In genomic region chr1:37479074-37479473, GRCm38 (mm10) we compare ENCODE assay signal across 8 mouse cellular contexts. TPM values are rescaled to one million over a fixed set of nuclear protein-coding genes. Genes with fewer than 3 reads are reported as not detected.
DNase-seq lines count a peak whose midpoint lies in the region; ATAC-seq and TF ChIP-seq lines count a peak whose summit lies in the region.

No protein-coding gene starts in this region.

- no peak overlapping the region for H3K9ac ChIP-seq in intestine, embryonic 14.5 days (ENCODE audit: low read length)
- H3K9ac ChIP-seq in intestine, embryonic 16.5 days (ENCODE audit: low read depth, low read length): no peak overlapping the region
- H3K9ac ChIP-seq in ES-Bruce4 (ENCODE audit: low read depth, poor library complexity, severe bottlenecking): no peak overlapping the region
- H3K9ac ChIP-seq in midbrain, embryonic 16.5 days (ENCODE audit: low read depth, low read length): no peak overlapping the region

- no peak overlapping the region for H3K27ac ChIP-seq in intestine, embryonic 14.5 days (ENCODE audit: low read depth)
- no peak overlapping the region for H3K27ac ChIP-seq in intestine, embryonic 16.5 days (ENCODE audit: low read length)
- no peak overlapping the region for H3K27ac ChIP-seq in ES-Bruce4 (ENCODE audit: insufficient read depth, low read length)
- H3K27ac ChIP-seq in midbrain, embryonic 16.5 days (ENCODE audit: low read length): no peak overlapping the region

- no peak for TF ChIP-seq POLR2A in ES-Bruce4 (IDR thresholded peaks at IDR 0.05; ENCODE audit: insufficient read depth, low read length)

- H3K4me2 ChIP-seq in intestine, embryonic 14.5 days (ENCODE audit: low read length): no peak overlapping the region
- no peak overlapping the region for H3K4me2 ChIP-seq in intestine, embryonic 16.5 days (ENCODE audit: low read depth, low read length)
- H3K4me2 ChIP-seq in midbrain, embryonic 16.5 days (ENCODE audit: low read length): no peak overlapping the region

- H3K4me3 ChIP-seq in intestine, embryonic 14.5 days (ENCODE audit: low read depth, low read length): no peak overlapping the region
- H3K4me3 ChIP-seq in intestine, embryonic 16.5 days (ENCODE audit: low read length): no peak overlapping the region
- H3K4me3 ChIP-seq in ES-Bruce4 (ENCODE audit: low read depth, low read length): no peak overlapping the region
- H3K4me3 ChIP-seq in midbrain, embryonic 16.5 days (ENCODE audit: low read depth, low read length): no peak overlapping the region

- H3K36me3 ChIP-seq in intestine, embryonic 14.5 days (ENCODE audit: control insufficient read depth, insufficient read depth, low read length): no peaks in the 10 kb centered on the region
- no peaks in the 10 kb centered on the region for H3K36me3 ChIP-seq in intestine, embryonic 16.5 days (ENCODE audit: control insufficient read depth, insufficient read depth, low read length)
- H3K36me3 ChIP-seq in ES-Bruce4 (ENCODE audit: control insufficient read depth, insufficient read depth, low read length, poor library complexity, severe bottlenecking): no peaks in the 10 kb centered on the region
- no peaks in the 10 kb centered on the region for H3K36me3 ChIP-seq in midbrain, embryonic 16.5 days (ENCODE audit: control insufficient read depth, insufficient read depth, low read length)

- no peak for ATAC-seq in intestine, embryonic 14.5 days (replicated peaks; ENCODE audit: low FRiP score, low TSS enrichment, low read depth)
- no peak for ATAC-seq in intestine, embryonic 16.5 days
- ATAC-seq in midbrain, embryonic 16.5 days: no peak

- DNase-seq in intestine, embryonic 14.5 days (ENCODE audit: low spot score): peak; percentile 65
- peak; percentile 78 for DNase-seq in c-Kit-positive CD71-positive TER-119-positive erythroid progenitor cells, embryonic 14.5 days (ENCODE audit: low spot score)
- peak; percentile 62 for DNase-seq in lung, postnatal 10 days
- DNase-seq in ovary, postnatal 10 days (ENCODE audit: low spot score): no peak
- no peak for DNase-seq in spleen, postnatal 36 days (ENCODE audit: low spot score in 2 of 2)

- H3K27me3 ChIP-seq in intestine, embryonic 14.5 days (replicated peaks; ENCODE audit: control insufficient read depth, insufficient read depth, low read length): no peaks in the 10 kb centered on the region
- H3K27me3 ChIP-seq in intestine, embryonic 16.5 days (replicated peaks; ENCODE audit: control insufficient read depth, insufficient read depth, low read length): no peaks in the 10 kb centered on the region
- no peaks in the 10 kb centered on the region for H3K27me3 ChIP-seq in ES-Bruce4 (ENCODE audit: control insufficient read depth, insufficient read depth, low read length, poor library complexity, severe bottlenecking)
- no peaks in the 10 kb centered on the region for H3K27me3 ChIP-seq in midbrain, embryonic 16.5 days (ENCODE audit: control insufficient read depth, insufficient read depth, low read depth, low read length)

- no peaks in the 10 kb centered on the region for H3K9me3 ChIP-seq in intestine, embryonic 14.5 days (ENCODE audit: control insufficient read depth, low read length)
- no peaks in the 10 kb centered on the region for H3K9me3 ChIP-seq in intestine, embryonic 16.5 days (ENCODE audit: control insufficient read depth, low read length)
- H3K9me3 ChIP-seq in ES-Bruce4 (replicated peaks; ENCODE audit: control insufficient read depth, insufficient read depth, low read length, poor library complexity, severe bottlenecking): no peaks in the 10 kb centered on the region
- H3K9me3 ChIP-seq in midbrain, embryonic 16.5 days (replicated peaks; ENCODE audit: control insufficient read depth, low read length, poor library complexity, severe bottlenecking): no peaks in the 10 kb centered on the region

- TF ChIP-seq CTCF in ES-Bruce4 (IDR thresholded peaks at IDR 0.05; ENCODE audit: low read depth, low read length): peak; percentile 45

- WGBS in intestine, embryonic 14.5 days: 77% methylated on average over 9 of the region's 9 CpGs
- 74% methylated on average over 9 of the region's 9 CpGs for WGBS in intestine, embryonic 16.5 days
- 72% methylated on average over 9 of the region's 9 CpGs for WGBS in midbrain, embryonic 16.5 days

- TF ChIP-seq EP300 in ES-Bruce4 (IDR thresholded peaks at IDR 0.05; ENCODE audit: insufficient read depth, low read depth, low read length): no peak

- no peaks in the 10 kb centered on the region for H3K4me1 ChIP-seq in intestine, embryonic 14.5 days (replicated peaks; ENCODE audit: control insufficient read depth, insufficient read depth, low read length)
- H3K4me1 ChIP-seq in intestine, embryonic 16.5 days (ENCODE audit: control insufficient read depth, insufficient read depth, low read length): peaks cover 12% of the 10 kb centered on the region; the same call in 1 of the 2 replicates
- no peaks in the 10 kb centered on the region for H3K4me1 ChIP-seq in ES-Bruce4 (ENCODE audit: control insufficient read depth, insufficient read depth, low read length)
- 0 out of 2 replicates have a peak, but pooled peaks cover 2% of the 10 kb centered on the region for H3K4me1 ChIP-seq in midbrain, embryonic 16.5 days (ENCODE audit: control insufficient read depth, insufficient read depth, low read length)

RNA-seq across cellular contexts. Expression of gene Unc50, which starts 49.1 kb away (rescaled TPM):
- 133 and 149 TPM in 2 replicates for polyA plus RNA-seq in intestine, embryonic 14.5 days (2014; fragmentation: Nextera tagmentation; extraction: Ambion mirVana)
- polyA plus RNA-seq in intestine, embryonic 16.5 days (2015; fragmentation: Nextera tagmentation; extraction: Ambion mirVana): 121 and 131 TPM in 2 replicates
- polyA plus RNA-seq in ES-Bruce4 (2011; ENCODE audit: insufficient read depth, insufficient read length, low read depth, missing spikeins): 41.1 and 42.7 TPM in 2 replicates
- polyA plus RNA-seq in midbrain, embryonic 16.5 days (2015; fragmentation: Nextera tagmentation; extraction: Ambion mirVana): 119 and 132 TPM in 2 replicates

RNA-seq across cellular contexts. Expression of gene Coa5, which starts 49.2 kb away (rescaled TPM):
- polyA plus RNA-seq in intestine, embryonic 14.5 days (2014; fragmentation: Nextera tagmentation; extraction: Ambion mirVana): 53.6 and 60.3 TPM in 2 replicates
- 63.8 and 65.9 TPM in 2 replicates for polyA plus RNA-seq in intestine, embryonic 16.5 days (2015; fragmentation: Nextera tagmentation; extraction: Ambion mirVana)
- polyA plus RNA-seq in ES-Bruce4 (2011; ENCODE audit: insufficient read depth, insufficient read length, low read depth, missing spikeins): 55.3 and 55.4 TPM in 2 replicates
- polyA plus RNA-seq in midbrain, embryonic 16.5 days (2015; fragmentation: Nextera tagmentation; extraction: Ambion mirVana): 60.9 and 62.5 TPM in 2 replicates

Comparison
In these comparisons a context has a peak if more than half of its experiments do, and no peak if none do; other contexts are left out.
1. DNase-seq: peak in intestine, embryonic 14.5 days (single experiment), c-Kit-positive CD71-positive TER-119-positive erythroid progenitor cells, embryonic 14.5 days (single experiment) and lung, postnatal 10 days (single experiment); none in ovary, postnatal 10 days (single experiment) and spleen, postnatal 36 days (0 of 2).